Mouse (Mus musculus) hindbrain, embryonic 13.5 days (tissue): ENCODE measurements around the gene Olfr1368. TPM values are rescaled to one million over a fixed set of nuclear protein-coding genes. Genes with fewer than 3 reads are reported as not detected.

ENCODE experiments used
- ATAC-seq: fragments of 200-750 bp; cut with Nextera tagmentation; 2 replicates; pipeline ENCODE4 v1.8.0; 2017; ENCODE audit warnings: moderate TSS enrichment; ENCODE audit not compliant: low FRiP score
- H3K27ac ChIP-seq: fragments of 300-500 bp; sonication (generic); 2 replicates; pipeline ENCODE4 v1.5.1; 2015; ENCODE audit warnings: inconsistent platforms, mild to moderate bottlenecking, moderate library complexity
- H3K27me3 ChIP-seq: fragments of 300-500 bp; sonication (generic); 2 replicates; pipeline ENCODE4 v1.6.1; 2015; ENCODE audit warnings: mild to moderate bottlenecking, inconsistent platforms
- H3K36me3 ChIP-seq: fragments of 300-500 bp; sonication (generic); 2 replicates; pipeline ENCODE4 v1.6.1; 2015; ENCODE audit warnings: mild to moderate bottlenecking, inconsistent platforms
- H3K4me1 ChIP-seq: fragments of 300-500 bp; sonication (generic); replicated peaks from 2 replicates; pipeline ENCODE4 v1.6.1; 2015; ENCODE audit warnings: inconsistent platforms
- H3K4me2 ChIP-seq: fragments of 300-500 bp; sonication (generic); 2 replicates; pipeline ENCODE4 v1.6.1; 2015; ENCODE audit warnings: inconsistent platforms, mild to moderate bottlenecking, moderate library complexity
- H3K4me3 ChIP-seq: fragments of 300-500 bp; sonication (generic); 2 replicates; pipeline ENCODE4 v1.5.1; 2015; ENCODE audit warnings: mild to moderate bottlenecking, inconsistent platforms
- H3K9ac ChIP-seq: fragments of 300-500 bp; sonication (generic); 2 replicates; pipeline ENCODE4 v1.6.1; 2015; ENCODE audit warnings: mild to moderate bottlenecking, inconsistent platforms
- H3K9me3 ChIP-seq: fragments of 300-500 bp; sonication (generic); 2 replicates; pipeline ENCODE4 v1.6.1; 2016; ENCODE audit warnings: inconsistent platforms
- WGBS: fragments of 180-500 bp; shearing (Covaris S2); methylation state at CpG from one replicate; pipeline ENCODE4 v1.1.7; 2015; 5-methylcytosine and 5-hydroxymethylcytosine counted together
- polyA plus RNA-seq: library from polyadenylated mRNA; unstranded; fragments of >200 nt; fragmentation: Nextera tagmentation; extraction: Ambion mirVana; gene quantifications from 2 replicates; pipeline ENCODE4 v1.2.1, GENCODE M21; 2015

Olfr1368 gene
- polyA plus RNA-seq, 1 experiment from 2014 or later = not detected

DNA sequence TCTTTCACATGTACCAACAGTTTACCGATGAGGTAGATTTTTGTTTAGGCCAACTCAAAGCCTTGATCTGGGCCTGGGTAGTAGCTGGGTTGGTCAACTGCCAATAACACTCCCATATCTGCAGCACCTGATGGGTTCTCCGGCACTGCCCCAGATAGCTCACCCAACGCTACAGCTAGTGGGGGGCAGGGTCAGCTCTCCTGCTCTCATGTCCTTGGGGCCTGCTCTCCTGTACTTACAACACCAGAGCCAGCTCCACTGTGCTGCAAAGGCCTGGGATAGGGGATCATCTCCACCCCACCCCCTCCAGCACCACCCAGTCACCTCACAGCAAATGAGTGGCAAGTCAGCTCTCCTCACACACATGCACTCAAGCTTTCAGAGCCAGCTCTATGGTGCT lies 35.9 kb downstream of the Olfr1368 start:
- no peak for ATAC-seq
- H3K4me3 ChIP-seq = no peak overlapping the region
- H3K9ac ChIP-seq = no peak overlapping the region
- H3K27me3 ChIP-seq = no peaks in the 10 kb centered on the region
- no peak overlapping the region for H3K4me2 ChIP-seq
- no peaks in the 10 kb centered on the region for H3K4me1 ChIP-seq
- no peak overlapping the region for H3K27ac ChIP-seq
- 97% methylated on average over 3 of the region's 3 CpGs for WGBS
- no peaks in the 10 kb centered on the region for H3K9me3 ChIP-seq
- no peaks in the 10 kb centered on the region for H3K36me3 ChIP-seq

Other genes with a start within 250 kb of the Olfr1368 start
- gene Olfr1370, start 70.9 kb downstream of the Olfr1368 start, polyA plus RNA-seq = not detected in 2 replicates
- gene Olfr1369-ps1, start 34.4 kb downstream of the Olfr1368 start, polyA plus RNA-seq = 0.08 TPM in 1 of 2 replicates, not detected in the other
- gene Olfr263, start 16.2 kb downstream of the Olfr1368 start, polyA plus RNA-seq = not detected in 2 replicates
- 82.6 and 82.9 TPM in 2 replicates for gene Trim27, start 33.6 kb upstream of the Olfr1368 start, polyA plus RNA-seq
- not detected in 2 replicates for gene Gpx5, start 146.9 kb upstream of the Olfr1368 start, polyA plus RNA-seq
- not detected in 2 replicates for gene Gpx6, start 166.3 kb upstream of the Olfr1368 start, polyA plus RNA-seq
- gene Olfr1367, start 201.0 kb upstream of the Olfr1368 start, polyA plus RNA-seq = not detected in 2 replicates
- 13.5 and 15.5 TPM in 2 replicates for gene Zscan12, start 217.0 kb upstream of the Olfr1368 start, polyA plus RNA-seq